Mouse (Mus musculus) adrenal gland, adult 2 months (tissue): ENCODE results near the gene Hsp90ab1. TPM values are rescaled to one million over a fixed set of nuclear protein-coding genes. Genes with fewer than 3 reads are reported as not detected.

Source experiments
- DNase-seq: peaks from one replicate; pipeline ENCODE4 v3.0.0; 2021
- polyA plus RNA-seq: library from polyadenylated mRNA; depleted of rRNA; stranded (reverse); fragments of >200 nt; gene quantifications from 2 replicates; pipeline ENCODE4 v1.2.3, GENCODE M21; 2012
- total RNA-seq, 2 experiments: library from RNA; stranded (reverse); gene quantifications; 2 replicates each; pipeline ENCODE4 v1.2.3; 2021

Gene Hsp90ab1
- total and polyA plus RNA-seq, 3 experiments, result 291 to 2,851 (median 1,973) TPM

DNA sequence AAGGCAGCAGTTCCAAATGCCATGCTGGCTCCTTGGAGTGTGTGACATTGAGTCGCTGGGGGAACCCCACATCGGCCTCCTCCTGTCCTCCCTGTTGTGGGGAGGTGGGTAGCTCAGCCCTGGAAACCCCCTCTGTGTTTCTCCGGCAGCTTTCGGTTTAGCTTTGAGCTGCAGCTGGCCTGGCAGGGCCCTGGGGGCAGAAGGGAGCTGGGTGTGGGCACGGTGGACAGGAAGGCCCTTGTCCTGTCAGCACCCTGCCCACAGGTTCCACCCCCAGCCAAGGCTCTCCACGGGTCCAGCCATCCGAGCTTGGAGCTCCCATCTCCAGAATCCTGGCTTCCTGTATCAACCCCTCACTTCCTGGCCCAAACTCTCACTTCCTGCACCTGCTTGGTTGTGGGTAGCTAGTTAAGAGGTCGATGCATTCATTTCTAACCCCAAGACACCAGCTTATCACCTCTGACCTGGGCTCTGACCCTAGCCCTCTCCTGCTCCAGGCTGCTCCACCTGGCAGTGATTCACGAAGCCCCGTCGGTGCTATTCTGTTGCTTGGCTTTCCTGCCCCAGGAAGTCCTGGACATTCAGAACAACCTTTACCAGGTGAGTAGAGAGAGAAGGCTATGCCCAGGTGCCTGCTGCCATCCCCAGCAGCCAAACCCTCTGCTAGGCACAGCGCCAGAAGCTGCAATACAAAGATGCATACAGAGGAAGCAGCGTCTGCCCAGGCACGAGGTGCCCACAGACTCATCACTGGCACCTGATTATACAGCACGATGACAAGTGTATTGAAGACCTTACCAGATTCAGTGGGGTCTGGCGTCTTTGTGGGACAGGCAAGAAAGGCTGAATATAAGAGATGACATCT, 14.8 kb downstream of the Hsp90ab1 start:
- DNase-seq, result peak; percentile 20

DNA sequence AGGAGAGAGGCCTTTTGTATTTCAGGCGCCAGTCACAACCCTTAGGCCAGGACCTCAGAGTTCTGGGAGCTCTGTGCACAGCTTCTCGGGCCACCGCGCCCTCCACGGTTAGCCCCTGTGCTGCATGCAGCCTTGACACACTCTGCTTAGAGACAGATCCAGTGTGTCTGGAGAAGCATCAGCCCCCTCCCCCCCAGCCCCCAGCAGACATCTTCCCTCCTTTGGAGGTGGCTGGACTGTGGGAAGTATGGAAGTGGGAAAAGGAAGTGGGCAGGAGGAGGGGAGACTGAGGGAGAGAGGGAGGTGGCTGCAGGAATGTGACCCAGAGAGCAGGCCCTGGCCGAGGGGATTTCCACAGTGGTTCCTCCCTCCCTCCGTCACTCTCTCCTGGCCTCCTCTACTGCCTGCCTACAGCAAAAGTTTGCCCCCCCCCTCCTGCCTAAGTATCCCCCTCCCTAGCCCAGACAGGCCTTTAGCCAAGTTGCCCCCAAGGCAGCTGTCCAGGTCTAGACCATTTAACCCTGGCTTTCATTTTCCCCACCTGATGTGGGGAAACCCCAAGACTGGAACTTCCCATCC, 15.7 kb downstream of the Hsp90ab1 start:
- peak; percentile 8 for DNase-seq

DNA sequence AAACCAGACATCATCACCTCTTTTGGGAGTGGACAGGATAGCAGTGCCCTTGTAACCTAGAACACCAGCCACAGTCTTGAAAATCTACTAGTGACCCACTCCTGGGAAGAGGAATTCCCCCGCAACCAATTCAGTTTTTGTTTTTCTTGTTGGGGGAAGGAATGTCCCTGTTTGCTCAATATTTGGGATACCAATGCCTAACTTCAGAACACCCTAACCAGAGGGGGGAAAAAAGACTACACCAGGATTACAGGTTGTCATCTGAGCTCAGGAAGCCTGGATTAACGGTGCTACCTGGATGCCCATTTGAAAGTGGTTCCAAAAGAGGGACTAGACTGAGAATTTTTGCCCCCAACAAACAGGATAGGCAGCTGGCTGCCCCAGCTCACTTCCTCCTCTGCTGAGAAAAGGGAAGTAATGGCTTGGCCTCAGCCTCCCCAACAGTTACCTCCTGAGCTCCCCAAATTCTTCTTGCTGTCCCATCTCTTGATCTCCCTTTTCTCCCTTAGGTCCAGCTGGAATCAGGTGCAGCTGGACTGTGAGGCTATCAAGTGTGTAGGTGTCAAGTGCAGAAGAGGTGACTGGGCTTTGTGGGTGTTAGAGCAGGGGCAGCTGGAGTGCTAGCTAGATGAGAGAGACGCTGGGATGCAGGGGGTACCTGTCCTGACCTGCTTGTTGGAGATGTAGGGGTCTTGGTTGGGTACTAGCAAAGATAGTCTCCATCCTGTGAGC, 16.4 kb downstream of the Hsp90ab1 start:
- DNase-seq, result peak; percentile 8

DNA sequence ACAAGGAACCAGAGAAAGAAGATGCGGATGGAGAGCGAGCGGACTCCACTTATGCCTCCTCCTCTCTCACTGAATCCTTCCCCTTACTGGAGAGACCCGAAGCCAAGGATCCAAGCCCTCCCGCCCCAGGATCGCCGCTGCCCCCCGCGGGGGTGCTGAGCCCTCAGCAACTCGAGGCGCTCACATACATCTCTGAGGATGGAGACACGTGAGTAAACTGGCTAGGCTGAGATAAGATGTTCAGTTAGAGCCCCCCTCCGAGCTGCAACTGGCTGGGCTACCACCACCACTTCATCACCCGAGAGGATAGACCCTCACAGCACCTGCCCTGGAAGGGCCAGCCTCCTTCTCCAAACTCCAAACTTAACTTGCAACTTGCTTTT, 17.0 kb downstream of the Hsp90ab1 start:
- DNase-seq, result no peak

DNA sequence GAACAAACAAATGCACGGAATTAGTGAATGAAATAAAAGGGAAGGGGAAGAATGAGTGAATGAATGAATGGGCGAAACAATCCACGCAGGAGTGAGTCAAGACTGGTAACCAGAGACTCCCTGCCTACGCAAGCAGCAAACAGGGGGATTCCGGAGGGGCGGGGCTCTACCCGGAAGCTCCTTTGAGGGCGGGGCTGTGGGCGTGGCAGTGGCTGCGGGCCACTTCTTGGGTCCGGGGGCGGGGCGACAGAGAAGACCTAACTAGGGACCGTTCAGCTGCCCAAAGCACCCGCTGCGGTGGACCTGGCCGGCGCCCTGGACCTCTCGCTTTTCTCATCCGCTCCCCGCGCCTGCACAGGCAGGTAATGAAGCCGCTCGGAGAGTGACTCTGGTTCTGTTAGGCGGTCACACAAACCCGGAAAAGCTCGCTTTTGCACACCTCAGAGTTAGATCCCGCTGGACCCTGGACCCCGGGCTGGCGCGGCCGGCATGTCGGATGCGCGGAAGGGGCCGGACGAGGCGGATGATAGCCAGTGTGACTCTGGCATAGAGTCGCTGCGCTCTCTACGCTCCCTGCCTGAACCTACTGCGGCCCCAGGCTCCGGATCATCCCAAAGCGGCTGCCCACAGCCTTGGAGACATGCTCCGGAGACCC, 17.5 kb downstream of the Hsp90ab1 start, which contains the start of gene Nfkbie:
Gene Nfkbie (plus strand): TSS at position 252 of the 655 bp plus-strand sequence.
- DNase-seq, result peak; percentile 98

DNA sequence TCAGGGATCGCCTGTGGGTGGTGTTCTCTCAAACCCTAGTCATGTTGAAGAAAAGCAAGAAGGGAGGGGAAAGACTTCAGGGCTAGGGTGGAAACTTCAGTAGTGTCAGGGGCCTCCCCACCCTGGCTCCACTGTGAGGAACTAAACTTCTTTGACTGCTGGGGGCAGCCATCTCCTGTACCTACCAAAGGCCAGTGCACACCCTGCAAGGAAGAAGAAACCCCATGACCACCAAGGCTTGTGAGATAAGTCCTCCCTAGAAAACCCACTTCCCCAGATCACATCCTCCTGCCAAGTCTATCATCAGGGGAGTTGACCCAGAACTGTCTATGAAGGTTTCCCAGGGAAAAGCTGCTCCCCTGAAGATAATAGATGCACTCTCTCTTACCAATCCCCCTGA, 18.7 kb downstream of the Hsp90ab1 start:
- DNase-seq, result no peak

DNA sequence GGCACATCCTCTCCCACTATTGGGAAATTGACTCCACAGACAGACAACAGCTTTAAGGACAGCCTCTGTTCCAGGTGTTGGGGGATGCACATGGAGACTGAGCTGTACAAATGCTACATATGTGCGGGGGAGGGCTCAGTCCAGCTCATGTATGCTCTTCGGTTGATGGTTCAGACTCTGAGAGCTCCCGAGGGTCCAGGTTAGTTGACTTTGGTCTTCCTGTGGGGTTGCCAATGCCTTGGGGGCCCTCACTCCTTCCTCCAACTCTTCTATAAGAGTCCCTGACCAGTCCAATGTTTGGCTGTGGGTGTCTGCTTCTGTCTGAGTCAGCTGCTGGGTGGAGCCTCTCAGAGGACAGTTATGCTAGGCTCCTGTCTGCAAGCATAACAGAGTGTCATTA, 20.0 kb downstream of the Hsp90ab1 start:
- no peak for DNase-seq

DNA sequence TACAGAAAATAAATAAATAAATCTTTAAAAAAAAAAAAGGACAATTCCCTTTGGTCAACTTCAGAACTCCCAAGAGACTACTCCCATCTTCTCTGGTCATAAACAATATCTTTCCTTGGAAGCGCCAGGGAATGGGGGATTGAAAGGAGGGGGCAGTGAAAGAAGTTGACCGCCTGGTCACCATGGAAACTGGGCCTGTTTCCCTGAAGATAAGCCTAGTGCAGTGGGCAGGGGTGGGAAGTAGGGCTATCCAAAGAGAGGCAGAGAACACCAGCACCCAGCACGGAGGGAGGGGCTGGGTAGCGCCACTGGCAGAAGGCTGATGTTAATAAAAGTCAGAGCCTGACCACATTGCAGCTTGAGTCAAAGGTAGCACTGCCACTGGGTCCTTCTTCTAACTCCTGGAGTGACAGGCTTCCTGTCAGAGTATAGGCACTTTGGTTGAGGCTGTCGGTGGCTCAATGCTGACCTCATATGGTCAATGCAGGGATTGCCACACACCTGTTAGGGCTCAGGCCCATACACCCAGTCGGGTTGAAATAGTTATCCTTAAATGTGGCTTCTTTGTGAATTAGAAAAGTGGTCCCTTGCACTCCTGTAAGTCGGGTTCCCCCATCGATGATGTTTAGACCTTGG, 21.1 kb downstream of the Hsp90ab1 start:
- peak; percentile 83 for DNase-seq

DNA sequence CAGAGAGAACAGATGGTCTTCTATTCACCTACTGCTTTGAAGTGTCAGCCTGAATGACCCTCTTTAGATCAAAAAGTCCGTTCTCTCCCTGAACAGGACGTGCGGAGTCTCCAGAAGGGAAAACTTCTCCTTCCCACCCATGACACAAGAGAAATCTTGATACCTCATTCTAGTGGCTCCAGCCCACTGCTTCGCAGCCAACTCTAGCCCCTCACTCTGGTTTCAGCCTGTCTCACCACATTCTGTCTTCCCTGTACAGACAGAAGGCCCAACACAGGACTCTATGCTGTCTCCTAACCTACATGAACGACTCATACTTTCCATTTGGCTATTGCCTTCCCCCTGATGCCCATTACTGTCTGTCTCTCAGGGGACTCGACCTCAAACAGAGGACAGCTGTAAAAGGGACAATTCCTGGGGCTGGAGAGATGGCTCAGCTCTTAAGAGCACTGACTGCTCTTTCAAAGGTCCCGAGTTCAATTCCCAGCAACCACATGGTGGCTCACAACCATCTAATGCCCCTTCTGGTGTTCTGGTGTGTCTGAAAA, 21.7 kb downstream of the Hsp90ab1 start:
- no peak for DNase-seq

DNA sequence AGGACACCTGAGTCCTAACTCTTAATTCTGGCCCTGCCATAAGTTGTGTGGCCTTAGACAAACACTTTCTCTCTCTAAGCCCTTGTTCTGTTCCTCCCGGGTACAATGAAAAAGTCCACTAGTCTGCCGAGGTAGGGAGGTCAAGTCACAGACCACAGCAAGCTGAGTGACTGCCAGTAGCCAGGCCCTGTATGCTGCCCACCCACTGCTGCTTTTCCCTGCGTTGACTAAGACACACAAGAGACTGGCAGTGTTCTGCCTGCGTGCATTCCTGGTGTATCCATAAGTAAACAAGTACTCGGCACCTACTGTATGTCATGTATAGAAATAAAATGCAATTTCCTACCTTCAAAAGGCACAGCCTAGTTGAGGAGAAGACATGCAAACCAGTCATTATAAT, 22.8 kb downstream of the Hsp90ab1 start:
- DNase-seq, result no peak

DNA sequence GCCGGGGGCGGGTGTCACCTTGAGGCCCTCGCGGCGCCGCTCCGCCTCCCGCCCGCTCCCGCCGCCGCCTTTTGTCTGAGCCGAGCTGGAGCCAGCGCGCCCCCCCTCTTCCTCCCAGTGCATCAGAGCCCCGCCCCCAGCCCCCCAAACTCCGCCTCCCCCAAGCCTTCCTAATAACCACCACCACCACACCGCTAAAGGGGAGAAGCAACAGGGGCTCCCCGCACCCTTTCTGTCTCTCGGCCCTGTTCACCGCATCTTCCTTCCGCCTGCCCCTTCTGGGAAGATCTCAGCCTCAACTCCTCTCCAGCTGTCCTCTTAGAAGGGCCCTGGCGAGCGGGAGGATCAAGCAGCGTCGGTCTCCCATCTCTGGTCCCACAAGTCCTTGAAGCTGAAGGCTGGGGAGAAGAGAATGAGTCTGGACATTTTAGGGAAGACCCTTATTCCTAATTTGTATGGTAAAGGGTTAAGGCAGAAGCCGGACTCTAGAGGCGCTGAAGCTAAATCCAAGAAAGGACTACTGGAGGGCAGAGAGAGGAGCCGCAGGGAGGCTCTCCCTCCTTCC, 23.4 kb downstream of the Hsp90ab1 start, which contains the start of gene Tmem151b:
Gene Tmem151b (minus strand): TSS at position 61 of the 565 bp plus-strand sequence.
- DNase-seq, result no peak

DNA sequence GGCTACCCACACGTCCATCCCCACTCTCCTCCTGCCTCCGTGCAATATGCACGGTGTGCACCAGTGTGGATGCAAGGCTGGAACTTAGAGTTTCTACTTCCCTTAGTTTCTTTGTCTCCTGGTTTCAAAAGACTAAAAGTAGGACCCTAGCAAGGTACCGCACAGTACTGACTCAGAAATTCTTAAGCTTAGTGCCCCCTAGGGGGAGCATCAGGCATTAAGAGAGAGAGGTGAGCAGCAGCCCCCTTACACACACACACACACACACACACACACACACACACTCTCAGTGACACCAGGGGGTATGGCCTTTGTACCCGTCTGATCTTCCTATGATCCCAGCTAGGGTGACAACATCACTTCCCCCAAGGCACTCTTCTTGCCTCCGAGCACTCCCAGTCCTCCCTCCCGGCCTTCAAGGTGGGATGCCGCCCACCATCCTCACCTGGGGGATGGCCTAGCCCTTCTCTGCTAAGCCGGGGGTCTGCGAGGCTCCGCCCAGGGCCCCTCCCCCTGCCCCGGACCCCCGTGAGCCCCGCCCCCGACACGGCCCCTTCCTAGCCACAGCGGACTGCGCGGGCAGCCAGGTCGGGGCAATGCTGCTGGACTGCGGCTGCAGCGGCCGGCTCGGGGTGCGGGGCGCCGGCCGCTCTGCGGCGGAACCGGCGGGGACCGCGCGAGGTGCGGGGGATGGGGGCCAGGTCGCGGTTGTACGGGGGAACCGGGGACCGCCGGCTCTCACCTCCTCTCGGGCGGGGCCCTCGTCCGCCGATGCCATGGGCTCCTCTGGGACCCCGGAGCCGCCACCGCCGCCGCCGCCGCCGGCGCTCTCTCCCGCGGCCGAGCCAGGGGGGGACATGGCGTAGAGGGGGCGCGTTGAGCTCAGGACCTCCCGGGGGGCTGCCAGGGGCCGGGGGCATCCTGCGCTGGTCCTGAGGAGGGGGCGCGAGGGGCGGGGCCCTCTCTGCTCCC, 24.2 kb downstream of the Hsp90ab1 start:
- DNase-seq, result no peak

DNA sequence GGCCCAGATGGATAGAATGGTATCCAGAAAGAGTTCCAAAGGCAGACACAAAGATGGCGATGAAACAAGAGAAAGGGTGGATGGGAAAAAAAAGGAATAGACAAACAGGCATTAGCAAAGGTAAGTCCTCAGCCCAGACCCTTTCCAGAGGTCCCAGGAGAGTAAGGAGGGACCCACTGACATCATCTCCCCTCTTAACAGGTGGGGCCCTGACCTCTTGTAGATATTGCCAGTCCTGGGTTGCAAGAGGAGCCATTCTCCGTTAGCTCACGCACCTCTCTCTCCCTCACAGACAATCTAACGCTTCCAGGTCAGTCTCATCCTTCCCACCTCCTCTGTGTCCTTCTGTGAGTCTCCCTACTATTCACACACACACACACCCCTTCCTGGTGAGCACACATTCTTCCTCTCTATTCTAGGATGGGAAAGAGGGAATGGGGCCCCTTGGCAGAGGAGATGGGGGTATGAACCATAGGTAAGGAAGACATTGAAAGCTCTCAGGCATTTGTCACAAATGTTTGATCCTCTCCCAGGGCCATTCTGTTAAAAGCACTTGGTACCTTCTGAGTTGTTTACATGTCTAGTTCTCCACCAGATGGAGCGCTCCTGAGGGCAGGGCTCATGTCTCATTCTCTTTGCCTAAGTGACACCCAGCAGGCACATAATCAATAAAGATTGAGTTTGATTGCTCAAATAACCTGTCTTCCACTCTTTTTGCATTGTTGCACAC, 25.4 kb downstream of the Hsp90ab1 start:
- no peak for DNase-seq

DNA sequence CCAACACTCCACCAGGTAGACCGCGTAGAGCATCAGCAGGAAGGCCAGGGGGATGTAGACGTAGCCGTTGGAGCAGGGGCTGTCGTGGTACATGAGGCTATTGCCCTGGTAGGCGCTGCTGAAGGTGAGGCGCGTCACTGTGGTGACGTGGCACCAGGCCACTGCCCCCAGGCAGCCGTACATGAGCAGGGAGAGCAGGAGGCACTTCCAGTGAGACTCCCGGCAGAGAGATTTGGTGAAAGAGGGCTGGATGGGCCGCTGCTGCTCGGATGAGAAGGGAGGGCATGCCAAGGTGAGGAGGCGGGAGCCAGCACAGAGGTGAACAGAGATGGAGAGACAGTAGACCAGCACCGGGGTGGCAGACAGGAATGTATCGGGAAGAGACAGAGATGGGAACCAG, 26.1 kb downstream of the Hsp90ab1 start:
- DNase-seq, result no peak

DNA sequence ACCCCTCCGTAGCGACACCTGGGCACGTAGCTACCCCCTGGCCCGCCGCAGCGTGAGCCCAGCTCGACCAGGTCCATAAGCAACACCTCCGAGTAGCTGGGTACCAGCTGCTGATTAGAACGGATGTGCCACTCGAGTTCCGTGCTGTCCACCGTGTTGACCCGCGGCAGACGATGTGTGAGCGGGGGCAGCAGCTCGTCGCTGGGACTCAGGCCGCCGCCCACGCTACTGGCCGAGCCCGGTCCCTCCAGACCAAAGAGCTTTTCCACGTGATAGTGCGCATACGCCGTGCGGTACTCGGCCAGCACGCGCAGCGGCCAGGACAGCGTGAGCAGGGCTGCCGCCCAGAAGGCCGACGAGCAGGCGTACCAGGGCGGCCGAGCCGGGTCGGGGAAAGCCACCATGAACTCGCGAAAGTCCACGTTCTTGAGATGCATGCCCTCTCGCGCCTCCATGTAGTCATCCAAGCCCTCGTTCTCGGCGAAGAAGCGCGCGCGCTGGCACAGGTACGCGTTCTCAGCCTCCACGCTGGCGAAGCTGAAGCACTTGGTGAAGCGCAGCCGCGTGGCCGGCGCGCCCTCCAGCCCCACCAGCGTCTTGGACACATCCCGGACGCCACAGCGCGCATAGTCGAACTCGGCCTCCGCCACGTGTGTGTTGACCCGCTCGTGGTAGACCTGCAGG, 27.7 kb downstream of the Hsp90ab1 start:
- peak; percentile 14 for DNase-seq

DNA sequence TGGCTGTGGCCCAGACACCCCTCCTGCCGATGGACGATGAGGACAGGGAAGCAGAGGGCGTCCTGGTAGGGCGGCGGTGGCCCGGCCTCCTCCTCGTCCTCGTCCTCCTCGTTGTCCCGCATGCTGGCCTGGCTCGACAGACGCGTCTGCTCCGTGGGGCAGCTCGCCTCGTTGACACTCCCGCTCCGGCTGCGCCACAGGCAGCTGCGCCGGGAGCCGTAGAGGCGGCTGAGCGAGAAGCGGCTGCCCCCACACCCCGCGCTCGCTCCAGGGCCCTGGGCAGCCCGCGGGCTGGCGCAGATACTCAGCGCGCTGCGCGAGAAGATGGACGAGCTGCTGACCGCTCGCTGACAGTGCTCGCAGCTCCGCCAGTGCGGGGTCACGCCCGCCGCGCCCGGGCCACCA, 28.2 kb downstream of the Hsp90ab1 start:
- DNase-seq, result no peak

DNA sequence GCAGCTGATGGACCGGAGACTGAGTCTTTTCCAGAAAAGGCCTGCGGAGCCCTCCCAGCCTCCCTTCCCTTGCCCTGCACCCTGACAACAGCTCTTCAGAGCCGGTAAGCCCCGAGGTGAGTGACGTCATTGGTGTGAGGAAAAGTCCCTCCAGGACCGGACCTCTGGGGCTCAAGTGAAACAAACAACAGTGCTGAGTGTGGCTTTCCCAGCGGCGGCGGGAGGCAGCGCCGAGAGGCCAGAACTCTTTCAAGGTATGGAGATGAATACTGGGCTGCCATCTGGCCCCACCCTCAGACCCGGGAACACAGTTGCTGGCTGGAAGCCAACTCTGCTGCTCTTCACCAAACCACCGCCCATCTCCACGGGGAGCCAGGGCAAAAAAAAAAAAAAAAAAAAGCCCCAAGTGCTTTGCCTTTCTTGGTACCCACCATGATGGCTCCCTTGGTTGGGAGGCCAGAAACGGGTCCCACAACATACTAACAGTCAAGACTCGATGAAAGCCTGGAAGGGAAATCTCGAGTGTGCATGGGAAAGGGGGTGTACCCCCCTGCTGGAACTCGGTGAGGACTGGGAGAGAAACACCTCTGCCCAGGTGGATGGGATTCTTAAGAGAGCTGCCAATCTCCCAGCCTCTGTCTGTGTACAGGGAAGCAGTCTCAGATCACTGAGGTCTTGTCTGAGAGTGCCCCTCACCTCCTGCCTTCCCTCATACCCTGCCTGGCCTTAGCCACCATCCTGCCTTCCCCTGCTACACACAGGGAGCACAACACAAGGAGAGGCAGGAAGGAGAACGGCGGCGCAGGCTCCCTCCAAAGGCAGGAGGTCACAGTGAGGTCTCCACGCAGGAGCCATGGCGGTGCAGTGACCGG, 28.8 kb downstream of the Hsp90ab1 start:
- DNase-seq, result no peak

DNA sequence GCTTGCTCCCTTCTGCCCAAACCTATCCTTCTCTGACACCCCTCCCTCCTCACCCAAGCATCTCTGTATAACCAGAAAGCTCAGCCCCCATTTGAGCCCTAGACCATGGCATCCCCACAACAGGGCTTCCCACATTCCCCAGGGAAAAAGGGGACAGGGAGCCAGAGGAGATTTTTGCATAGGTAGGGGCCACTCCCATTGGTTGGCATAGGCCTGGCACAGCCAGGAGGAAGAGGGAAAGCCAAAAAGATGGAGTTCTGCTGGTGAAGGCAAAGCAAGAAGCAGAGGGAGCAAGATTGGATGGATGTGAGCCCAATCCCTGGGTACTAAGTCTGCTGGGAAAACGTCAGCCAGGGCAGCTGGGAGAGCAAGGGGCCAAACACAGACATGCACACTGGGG, 30.0 kb downstream of the Hsp90ab1 start:
- DNase-seq, result no peak
